Mouse (Mus musculus) lung, postnatal 36 days (tissue): ENCODE measurements at regions not wholly inside any gene's neighbourhood (a gene's known extent, or its start where the extent isn't known, plus 50 kb on each side); places are given as distances from the start of the nearest gene placed in this dataset.

Experiments used
- DNase-seq: peaks from one replicate; pipeline ENCODE4 v3.0.0; 2022; ENCODE audit warnings: mixed read lengths

DNA sequence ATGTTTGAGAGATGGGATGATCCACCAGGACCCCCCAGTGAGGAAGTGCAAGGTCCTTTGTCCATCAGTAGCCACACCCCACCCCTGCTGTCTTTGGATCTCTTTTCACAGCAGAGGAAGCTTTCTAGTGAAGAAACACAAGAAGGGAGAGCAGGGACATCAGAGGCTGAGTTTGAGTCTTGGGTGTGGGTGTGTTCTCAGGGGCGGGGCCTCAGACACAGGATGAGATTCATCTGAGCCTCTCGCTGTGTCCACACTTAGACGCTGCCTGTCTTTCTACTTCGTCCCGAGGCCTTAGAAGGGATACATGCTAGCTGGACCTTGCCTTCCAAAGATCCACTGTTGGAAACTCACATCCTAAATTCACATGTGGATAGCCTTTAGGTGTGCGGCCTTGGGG lies 893.5 kb upstream of the Car8 start:
- DNase-seq = peak; percentile 42

DNA sequence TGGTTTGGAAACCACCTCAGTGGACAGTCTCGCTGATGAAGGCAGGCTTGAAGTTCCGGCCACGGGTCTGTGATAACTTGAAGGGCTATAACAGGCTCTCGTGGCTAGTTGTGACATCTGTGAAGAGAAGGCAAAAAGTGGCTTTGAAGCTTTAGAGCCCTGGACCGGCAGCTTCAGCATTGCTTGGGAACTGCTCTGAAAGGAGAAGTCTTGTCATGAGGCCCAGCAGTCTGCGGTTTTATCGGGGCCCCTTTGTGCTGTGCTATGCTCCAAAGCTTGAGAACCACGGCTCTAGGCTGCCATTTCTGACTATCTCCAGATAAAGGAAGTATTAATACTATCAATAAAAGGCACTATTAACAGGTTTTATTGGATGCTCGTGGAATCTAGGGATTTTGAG lies 892.8 kb upstream of the Car8 start:
- DNase-seq = peak; percentile 52

DNA sequence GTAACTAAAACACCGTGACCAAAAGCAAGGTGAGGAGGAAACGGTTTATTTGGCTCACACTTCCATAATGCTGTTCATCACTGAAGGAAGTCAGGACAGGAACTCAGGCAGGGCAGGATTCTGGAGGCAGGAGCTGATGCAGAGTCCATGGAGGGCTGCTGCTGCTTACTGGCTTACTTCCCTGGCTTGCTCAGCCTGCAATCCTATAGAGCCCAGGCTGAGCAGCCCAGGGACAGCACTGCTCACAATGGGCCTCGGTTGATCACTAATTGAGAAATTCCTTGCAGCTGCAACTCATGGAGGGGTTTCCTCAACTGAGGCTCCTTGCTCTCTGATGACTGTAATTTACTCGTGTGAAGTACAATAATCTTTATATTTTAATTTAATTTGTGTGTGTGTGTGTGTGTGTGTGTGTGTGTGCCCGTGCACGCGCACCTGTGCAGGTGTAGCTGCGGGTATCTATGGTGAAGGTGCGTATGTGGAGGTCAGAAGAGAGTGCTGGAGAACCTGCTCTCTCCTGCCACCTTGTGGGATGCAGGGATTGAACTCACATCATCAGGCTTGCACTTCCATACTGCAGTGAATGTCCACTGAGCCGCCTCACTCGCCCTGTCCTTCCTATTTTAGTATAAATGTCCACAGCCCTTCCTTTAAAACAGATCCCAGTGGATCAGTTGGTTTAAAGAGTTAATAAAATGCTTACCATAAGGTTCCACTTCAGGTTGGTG lies 886.6 kb upstream of the Car8 start:
- DNase-seq = no peak

DNA sequence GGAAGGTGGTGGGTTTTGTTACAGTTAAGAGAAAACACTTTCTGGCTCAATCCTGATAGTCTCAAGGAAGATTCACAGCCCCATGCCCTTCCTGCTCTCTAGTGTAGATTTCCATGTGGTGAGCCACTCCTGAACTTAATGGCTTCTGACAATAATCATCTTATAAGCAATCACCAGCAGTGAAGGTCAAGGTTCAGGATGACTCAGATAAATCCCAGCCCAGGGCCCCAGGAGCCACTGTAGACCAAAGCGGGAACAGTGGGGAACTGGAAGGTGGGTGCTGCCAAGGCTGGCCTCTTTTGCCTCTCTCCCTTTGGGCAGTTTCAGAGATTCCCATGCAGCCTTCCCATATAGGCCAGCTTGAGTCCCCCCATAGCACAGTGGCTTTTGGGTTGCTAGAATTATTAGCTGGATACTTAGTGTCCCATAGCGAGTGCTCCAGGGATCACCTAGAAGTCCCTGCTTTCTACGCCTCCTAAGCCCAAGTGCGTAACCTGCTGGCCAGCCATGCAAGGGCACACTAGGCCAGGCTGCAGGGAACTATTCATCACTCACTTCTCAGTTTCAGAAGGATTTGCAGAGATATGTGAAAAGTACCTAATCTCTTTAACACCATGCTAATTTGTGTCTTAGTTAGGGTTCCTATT lies 885.9 kb upstream of the Car8 start:
- DNase-seq = no peak

DNA sequence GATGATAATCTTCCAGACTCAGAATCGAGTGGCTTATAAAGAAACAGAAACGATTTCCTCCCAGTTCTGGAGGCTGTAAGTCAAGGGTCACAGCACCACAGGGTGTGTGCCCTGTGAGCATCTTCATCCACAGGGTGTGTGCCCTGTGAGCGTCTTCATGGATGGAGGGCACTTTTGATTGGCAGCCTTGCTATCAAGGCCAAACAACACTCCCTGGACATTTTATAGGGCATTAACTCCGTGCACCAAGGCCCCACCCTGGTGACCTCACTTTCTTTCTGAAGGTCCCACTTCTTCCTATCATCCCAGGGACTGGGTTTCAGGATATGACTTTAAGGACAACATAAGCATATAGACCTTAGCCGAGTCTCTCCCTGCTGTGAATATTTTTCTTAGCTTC lies 885.3 kb upstream of the Car8 start:
- no peak for DNase-seq

DNA sequence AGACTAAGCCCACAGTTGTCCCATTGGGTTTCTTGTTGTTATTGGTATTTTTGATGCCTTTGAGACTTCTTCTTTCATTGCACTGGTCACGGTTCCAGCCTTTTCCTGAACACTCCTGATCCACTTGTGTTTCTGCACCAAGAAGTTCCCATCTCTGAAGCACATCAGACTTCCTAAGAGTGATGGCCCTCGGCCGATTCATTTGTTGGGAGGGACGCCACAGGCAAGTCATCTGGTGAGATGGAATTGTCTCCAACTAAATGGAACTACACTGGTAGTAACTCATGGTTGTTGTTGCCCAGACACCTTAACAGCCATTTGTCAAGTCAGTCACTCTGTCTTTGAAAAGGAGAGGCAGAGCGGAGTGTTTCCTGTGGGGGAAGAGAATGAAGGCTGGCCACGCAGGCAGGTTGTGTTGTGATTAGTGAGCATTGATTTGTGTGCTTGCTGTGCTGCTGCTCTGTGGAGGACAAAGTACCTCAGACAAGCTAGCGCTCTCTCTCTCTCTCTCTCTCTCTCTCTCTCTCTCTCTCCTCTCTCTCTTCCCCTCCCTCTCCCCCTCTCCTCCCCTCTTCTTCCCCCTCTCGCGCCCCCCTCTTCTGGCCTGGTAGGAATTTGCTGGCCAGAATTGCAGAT lies 884.7 kb upstream of the Car8 start:
- no peak for DNase-seq

DNA sequence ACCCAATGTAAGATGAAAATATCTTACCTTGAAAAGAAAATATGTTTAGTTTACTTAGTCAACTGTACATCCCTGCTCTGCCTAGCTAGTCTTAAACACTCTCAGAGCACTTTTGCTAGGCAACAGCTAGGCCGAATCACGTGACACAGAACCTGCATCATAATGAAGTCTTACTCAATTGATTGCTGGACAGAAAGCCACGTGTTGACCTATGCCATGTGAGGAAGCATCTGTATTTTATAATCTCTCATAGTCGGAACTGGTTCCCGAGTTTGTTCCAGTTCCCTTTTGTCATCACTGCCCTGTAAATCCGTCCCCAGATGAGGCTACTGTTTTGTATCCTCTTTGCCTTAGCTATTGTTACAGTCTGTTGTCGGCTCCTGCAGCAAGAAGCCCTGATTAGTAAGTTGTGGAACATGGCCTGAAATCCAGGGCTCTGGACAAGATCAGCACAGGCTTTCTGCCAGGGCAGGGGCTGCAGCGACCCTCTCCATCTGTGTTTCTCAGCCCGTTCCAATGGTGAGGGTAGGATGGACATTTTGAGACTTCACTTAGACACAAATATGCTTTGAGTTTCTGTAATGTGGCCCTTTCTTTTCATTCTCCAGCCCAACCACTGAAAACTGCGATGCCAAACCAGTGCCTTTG lies 883.9 kb upstream of the Car8 start:
- DNase-seq = peak; percentile 73

DNA sequence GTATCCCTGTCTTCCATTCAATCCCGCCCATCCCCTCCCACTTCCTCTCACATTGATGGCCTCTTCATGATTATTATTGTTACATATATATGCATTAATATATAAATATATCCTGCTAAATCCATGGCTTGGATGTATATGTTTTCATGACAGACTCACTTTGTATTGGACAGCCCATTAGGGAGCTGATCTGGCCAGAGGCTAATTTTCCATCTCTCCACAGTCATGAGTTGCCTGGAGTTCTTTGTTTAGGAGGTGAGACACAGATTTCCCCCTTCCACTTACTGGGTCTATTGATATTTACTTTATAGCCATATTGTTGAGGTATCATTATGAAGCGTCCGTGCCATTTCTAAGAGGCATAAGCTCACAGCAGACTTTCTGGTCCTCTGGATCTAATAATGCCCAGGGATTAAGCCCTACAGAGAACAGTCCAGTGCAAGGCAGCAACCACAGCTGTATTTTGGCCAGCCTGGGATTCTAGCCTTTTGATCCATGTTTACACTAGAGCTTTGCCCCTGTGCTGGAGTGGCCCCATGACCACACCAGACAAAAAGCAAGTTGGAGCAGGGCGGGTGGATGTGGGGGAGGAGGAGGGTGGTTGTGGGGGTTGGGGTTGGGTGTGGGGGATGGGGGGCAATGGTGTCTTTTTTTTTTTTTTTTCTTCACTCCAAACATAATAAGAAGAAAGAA lies 878.3 kb upstream of the Car8 start:
- DNase-seq = no peak

DNA sequence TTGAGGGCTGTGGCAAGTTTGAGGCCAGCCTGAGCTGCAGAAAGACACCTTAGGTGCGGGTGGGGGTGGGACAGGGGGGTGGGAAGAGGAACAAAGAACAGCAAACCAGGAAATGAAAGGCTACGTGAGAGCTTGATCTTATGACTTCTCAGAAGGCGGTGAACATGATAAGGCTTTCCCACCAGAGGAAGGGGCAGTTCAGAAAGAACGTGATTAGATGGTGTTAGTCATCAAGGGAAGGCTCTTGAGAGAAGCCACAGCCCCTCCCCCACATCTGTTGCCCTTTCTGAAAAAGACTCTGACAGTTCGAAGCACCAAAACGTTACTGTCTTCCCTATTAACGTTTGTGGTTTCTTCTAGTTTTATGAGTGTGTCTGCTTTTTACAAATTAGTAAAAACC lies 877.0 kb upstream of the Car8 start:
- peak; percentile 58 for DNase-seq

DNA sequence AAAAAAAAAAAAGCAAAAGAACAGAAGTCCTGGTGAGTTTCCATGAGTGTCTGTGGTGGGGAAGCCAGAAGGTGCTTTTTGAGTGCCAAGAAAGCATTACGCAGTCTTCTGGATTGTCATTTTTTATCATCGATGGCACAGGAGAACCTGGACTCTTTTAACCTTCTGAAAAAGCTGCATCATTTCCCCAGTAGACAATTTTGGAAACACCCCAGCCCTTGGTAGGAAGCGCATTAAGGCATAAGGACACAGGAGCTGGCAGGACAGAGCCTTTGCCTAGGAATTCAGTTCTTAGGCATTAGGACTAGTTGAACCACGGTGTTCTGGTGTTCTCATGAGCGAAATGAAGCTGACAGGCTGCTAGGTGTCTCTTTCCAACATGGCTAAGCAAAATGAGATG lies 875.1 kb upstream of the Car8 start:
- no peak for DNase-seq

DNA sequence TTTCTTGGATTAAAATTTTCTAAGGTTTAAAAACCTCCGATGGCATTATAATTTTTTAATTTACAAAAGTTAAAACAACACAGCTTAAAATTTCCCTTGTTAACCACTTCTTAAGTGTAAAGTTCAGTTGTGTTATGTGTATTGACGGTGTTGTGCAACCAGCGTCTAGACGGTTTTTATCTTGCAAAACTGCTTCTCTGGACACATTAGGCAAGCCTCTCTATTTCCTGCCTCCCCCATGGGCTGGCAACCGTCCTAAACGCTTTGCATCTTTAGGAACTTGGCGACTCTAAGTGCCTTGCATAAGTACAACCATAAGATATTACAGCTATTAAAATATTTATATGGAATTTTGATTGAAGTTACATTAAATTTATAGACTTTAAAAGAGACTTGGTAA lies 871.5 kb upstream of the Car8 start:
- DNase-seq = peak; percentile 80

DNA sequence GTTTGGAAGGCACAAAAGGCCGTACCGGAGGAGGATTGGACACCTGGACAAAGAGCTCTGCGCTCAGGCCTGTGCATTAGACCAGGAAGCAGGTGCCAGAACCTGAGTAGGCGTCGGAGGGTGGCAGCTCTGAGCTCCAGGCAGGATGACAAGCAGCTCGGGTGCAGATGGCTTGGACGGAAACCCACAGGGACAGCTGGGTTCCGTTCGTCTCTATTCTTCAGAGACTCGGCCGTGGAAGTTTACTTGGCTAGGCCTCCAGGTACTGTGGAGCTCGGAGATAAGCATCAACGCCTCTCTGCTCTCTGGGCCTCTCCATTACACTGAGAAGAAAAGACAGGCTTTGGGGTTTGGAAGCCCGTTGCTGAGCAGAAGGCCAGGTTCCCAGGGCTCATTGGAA lies 868.5 kb upstream of the Car8 start:
- DNase-seq = peak; percentile 35

DNA sequence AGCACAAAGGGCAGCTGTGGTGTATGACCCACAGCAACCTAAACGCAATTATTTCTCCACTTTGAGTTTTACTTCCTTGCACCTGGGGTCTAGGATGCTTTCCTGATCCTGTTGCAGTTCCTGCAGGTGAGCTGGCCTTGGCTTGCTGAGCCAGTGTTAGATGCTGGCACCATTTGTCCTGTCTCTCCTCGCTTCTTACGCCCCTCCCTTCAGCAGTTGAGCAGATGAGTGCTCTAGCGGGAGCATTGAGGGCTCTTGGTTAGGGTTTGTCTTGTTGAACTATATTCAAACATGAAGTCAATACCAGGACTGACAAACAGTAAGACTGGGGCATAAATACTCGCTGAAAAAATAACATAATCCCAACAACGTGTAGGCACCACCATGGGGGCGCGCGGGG lies 867.9 kb upstream of the Car8 start:
- DNase-seq = no peak

DNA sequence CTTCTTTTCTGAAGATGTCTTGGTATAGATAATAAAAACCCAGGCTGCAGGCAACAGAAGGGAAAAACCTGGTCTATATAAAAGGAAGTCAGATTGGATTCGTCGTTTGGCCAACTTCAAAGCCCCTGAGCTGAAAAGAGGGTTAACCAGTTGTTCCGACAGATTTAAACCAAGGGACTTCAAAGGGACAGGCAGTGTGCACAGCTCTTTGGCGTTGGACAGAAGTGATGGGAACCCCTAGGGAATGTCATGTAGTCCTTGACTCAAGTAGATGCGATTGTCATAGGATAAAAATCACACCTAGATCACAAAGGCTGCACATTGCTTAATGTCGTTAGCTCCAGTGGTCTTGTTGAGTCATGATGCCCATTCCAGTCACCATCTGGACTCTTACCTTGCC lies 865.8 kb upstream of the Car8 start:
- DNase-seq = no peak

DNA sequence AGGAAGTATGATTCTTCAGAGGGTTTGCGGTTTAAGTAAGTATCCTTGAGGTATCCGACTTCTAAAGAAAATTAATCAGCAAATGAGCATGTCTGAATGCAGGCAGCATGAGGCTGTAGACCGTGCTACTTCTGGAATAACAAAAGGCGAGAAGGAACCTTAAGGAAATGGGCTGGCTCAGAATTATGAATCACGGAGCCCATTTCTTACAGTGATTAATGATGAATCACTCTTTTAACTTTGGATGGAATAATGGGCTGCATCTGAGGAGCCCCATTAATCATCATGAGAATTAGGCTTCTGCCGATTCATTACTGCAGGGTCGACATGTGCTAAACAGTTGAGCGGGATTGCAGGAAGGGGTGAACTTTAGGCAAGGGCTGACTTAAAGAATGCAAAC lies 865.1 kb upstream of the Car8 start:
- no peak for DNase-seq

DNA sequence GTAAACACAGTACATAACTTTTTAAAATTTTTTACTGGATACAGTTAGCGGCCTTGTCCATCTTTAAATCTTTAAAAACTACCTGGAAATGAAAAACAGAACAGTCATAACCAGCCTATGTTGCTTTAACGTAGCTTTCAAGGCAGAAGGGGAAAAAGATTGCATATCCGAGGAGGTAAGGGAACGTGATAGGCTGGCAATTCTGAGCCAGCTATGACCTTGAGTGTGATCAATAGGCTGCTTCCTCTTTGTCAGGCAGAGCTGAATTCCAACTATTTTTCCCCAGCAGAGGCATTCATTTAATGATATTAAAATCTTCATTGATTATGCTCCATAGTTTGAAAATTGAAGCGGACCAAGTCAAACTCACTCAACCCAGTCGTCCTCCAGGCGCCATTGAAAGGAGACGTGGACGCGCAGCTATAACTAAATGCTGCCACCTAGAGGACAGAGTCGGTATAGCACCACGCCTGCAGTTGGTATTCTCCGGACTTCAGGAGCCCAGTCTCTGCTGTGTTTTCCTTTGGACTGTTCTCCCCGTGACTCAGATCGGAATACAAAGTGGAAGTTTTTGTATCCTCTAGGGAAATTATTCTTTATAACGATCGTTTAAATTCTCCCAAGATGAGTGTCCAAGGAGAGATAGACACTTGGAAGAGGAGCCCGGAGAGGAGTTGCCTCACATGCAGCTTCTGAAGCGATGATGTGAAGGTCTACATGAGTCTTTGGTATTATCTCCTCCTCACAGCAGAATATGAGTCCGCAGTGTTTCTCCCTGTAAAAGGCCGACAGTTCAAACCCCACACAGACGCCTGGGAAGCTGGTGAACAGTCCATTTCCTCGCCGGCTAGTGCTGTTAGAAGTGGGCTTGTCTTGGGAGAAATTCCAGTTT lies 858.2 kb upstream of the Car8 start:
- peak; percentile 91 for DNase-seq

DNA sequence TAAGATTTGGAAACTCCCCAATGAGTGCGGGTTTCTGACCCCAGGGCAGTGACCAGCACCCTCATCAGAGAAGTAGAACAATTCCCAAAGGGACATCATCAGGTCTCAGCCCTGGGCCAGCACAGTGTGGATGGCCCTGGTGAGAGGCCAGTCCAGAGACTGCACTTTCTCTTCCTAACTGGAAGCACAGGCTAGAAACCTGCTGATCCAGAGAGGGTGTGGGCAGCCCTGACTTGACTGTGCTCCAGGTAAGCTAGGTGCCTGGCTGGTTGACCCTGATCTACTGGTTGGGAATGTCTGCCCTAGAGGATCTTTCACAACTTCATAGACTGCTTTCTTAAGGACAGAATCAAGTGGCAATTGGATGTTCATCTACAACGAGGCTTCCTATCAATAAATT lies 857.4 kb upstream of the Car8 start:
- DNase-seq = peak; percentile 26

DNA sequence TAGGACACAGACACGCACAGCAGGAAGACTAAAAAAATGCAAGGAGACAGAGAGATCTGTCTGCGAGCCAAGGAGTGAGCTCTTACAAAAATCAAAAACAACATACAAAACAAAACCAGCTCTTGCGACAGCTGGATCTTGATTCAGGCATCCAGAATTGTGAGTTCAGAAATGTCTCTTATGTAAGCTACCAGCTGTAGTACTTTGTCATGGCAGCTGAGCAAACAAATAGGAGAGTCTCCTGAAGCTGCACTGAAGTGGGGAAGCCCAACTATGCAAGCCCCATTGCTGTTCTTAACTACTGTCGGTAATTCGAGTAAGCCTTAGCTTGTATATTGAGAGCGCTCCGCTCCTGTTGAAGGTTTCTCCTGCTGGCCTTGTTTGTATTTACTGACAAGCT lies 856.8 kb upstream of the Car8 start:
- DNase-seq = peak; percentile 78

DNA sequence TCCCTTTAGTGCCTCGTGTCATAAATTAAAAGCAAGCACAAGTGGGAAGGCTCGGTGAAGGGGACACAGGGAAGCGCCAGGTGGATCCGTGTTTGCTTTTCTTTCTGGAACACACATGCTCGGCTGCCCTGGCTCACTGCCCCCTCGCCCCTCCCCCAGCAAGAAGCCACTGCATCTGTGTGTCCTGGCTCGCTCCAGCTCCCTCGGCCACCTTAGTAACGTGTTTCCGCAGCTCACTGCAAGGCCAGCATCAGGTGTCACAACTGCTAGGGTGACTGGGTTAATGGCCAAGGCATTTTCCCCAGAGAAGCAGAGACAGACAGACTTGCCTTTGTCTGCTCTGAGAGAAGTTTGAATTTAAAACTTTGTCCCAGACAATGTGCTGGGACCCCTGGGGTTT lies 855.7 kb upstream of the Car8 start:
- no peak for DNase-seq

DNA sequence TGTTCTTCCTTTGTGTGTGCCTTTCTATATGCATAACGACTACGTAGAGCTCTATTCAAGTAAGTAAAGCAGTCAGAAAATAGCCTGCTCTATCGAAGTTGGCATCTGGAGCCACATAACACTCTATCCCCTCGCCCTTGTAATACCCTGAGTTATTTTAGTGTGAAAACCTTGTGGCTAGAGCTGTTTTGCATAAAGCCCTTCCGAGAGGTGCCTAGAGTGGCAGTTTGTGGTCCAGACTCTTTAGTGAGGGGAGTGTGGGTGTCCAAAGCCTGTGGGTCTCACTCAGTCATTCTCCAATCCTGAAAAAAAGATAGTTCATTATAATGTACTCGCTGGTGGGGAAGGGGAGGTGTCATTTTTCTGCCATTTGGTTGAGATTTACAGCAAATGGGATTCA lies 855.2 kb upstream of the Car8 start:
- no peak for DNase-seq

DNA sequence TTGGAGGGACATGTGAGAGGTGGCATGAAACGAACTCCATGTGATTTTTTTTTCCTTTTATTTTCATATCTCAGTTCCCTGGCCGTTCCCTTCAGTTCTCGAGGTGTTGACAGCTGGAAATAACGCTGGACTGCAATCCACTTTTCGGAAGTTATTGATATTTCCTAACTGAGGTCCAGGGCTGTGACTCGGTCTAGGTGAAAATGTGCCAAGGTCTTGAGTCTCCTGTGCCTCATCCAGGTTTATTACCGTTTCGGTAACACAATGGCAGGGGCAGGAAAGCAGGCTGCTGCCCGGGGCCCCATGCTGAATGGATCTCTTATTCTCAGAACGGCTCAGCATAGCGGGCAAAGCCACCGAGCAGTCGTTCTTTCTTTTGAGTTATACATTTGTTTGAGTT lies 844.7 kb upstream of the Car8 start:
- peak; percentile 25 for DNase-seq
